Mouse (Mus musculus): ENCODE measurements around the gene Tmem259. TPM values are rescaled to one million over a fixed set of nuclear protein-coding genes. Genes with fewer than 3 reads are reported as not detected.

The Tmem259 gene
- 7.3 and 9.0 TPM in 2 replicates for polyA plus RNA-seq (2015; fragmentation: Nextera tagmentation; extraction: Ambion mirVana)

GRCm38 (mm10) chr10:79984195-79984816 lies at the start of gene Tmem259:
Gene Tmem259, minus strand, starts transcription at chr10:79984330.
- peak within 1 kb of the TSS; percentile 98 for H3K27ac ChIP-seq (ENCODE audit: low read length)
- peak within 1 kb of the TSS; percentile 96 for H3K9ac ChIP-seq (ENCODE audit: low read length)
- peak within 1 kb of the TSS; percentile 80 for H3K4me3 ChIP-seq (ENCODE audit: low read length)
- under 1% methylated on average over 45 of the region's 49 CpGs for WGBS
- peak; percentile 65 for ATAC-seq (ENCODE audit: low read depth)
- H3K9me3 ChIP-seq (ENCODE audit: control insufficient read depth, low read length) = no peaks in the 10 kb centered on the region
- H3K4me2 ChIP-seq (ENCODE audit: low read depth, low read length) = peak within 1 kb of the TSS; percentile 95
- no peaks in the 10 kb centered on the region for H3K27me3 ChIP-seq (ENCODE audit: control insufficient read depth, insufficient read depth, low read depth, low read length)
- H3K36me3 ChIP-seq (ENCODE audit: control insufficient read depth, insufficient read depth, low read length) = 0 out of 2 replicates have a peak, but pooled peaks cover 2% of the 10 kb centered on the region
- peaks cover 40% of the 10 kb centered on the region for H3K4me1 ChIP-seq (replicated peaks; ENCODE audit: control insufficient read depth, insufficient read depth, low read length)

- Histone ChIP-seq H3K4me3 (ENCODE audit: low read length) (no peak overlapping the region), H3K4me2 (ENCODE audit: low read depth, low read length) (no peak overlapping the region), H3K27ac (ENCODE audit: low read length) (peak overlapping the region; percentile 10), H3K9me3 (ENCODE audit: control insufficient read depth, low read length) (no peaks in the 10 kb centered on the region), H3K36me3 (ENCODE audit: control insufficient read depth, insufficient read depth, low read length) (peaks cover 27% of the 10 kb centered on the region), H3K9ac (ENCODE audit: low read length) (peak overlapping the region; percentile 35; the same call in 1 of the 2 replicates), H3K4me1 (replicated peaks; ENCODE audit: control insufficient read depth, insufficient read depth, low read length) (peaks cover 24% of the 10 kb centered on the region), H3K27me3 (ENCODE audit: control insufficient read depth, insufficient read depth, low read depth, low read length) (no peaks in the 10 kb centered on the region)
- ATAC-seq (ENCODE audit: low read depth) = peak; percentile 43; the same call in 1 of the 2 replicates
- WGBS = 12% methylated on average over 5 of the region's 5 CpGs
Observed at GRCm38 (mm10) chr10:80032799-80033480, 48.8 kb upstream of the Tmem259 start.

DNA sequence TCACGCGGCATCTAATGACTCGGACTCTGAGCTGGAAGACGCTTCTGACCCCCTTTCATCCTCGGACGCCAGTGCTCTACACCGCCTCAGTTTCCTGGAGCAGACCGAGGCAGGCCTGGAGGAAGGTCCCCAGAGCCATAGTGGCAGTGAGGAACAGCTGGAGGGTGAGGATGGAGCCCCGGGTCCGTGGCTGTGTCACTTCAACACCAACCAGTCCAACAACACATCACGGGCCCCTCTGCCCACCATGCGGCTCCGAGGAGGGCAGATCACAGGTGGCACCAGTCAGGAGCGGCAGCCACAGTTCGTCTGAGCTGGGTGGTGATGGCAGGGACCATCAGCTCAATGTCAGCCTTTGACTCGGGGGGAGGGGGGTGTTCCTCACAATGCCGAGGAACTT lies 46.6 kb upstream of the Tmem259 start:
- H3K4me2 ChIP-seq (ENCODE audit: low read depth, low read length) = no peak overlapping the region
- peaks cover 8% of the 10 kb centered on the region for H3K36me3 ChIP-seq (ENCODE audit: control insufficient read depth, insufficient read depth, low read length)
- H3K9me3 ChIP-seq (ENCODE audit: control insufficient read depth, low read length) = no peaks in the 10 kb centered on the region
- no peak overlapping the region for H3K27ac ChIP-seq (ENCODE audit: low read length)
- no peak overlapping the region for H3K4me3 ChIP-seq (ENCODE audit: low read length)
- H3K9ac ChIP-seq (ENCODE audit: low read length) = no peak overlapping the region
- peaks cover 24% of the 10 kb centered on the region for H3K4me1 ChIP-seq (replicated peaks; ENCODE audit: control insufficient read depth, insufficient read depth, low read length)
- no peaks in the 10 kb centered on the region for H3K27me3 ChIP-seq (ENCODE audit: control insufficient read depth, insufficient read depth, low read depth, low read length)
- ATAC-seq (ENCODE audit: low read depth) = no peak
- 75% methylated on average over 17 of the region's 17 CpGs for whole genome bisulfite sequencing

DNA sequence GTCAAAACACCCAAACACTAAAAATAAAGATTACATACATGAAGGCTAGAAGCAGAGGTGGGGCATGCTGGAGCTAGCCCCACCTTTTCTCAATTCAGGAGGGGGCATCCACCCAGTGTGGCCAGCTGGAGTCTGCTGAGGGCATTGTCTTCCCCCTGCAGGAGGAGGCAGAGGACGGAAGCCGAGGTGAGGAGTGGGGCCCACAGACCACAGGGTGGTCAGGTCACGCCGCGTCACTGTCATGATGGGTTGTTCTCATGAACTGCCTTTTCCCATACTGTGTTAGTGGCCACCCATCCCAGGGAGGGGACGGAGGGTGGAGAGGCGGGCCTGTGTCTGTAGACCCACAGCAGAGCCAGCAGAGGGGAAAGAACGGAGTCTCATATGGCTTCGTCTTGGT lies 46.1 kb upstream of the Tmem259 start:
- Histone ChIP-seq H3K9ac (ENCODE audit: low read length) (no peak overlapping the region), H3K4me1 (replicated peaks; ENCODE audit: control insufficient read depth, insufficient read depth, low read length) (peaks cover 27% of the 10 kb centered on the region), H3K36me3 (ENCODE audit: control insufficient read depth, insufficient read depth, low read length) (peaks cover 2% of the 10 kb centered on the region; the same call in 1 of the 2 replicates), H3K9me3 (ENCODE audit: control insufficient read depth, low read length) (no peaks in the 10 kb centered on the region), H3K27me3 (ENCODE audit: control insufficient read depth, insufficient read depth, low read depth, low read length) (no peaks in the 10 kb centered on the region), H3K4me2 (ENCODE audit: low read depth, low read length) (no peak overlapping the region), H3K27ac (ENCODE audit: low read length) (no peak overlapping the region), H3K4me3 (ENCODE audit: low read length) (no peak overlapping the region)
- 83% methylated on average over 9 of the region's 9 CpGs for WGBS
- ATAC-seq (ENCODE audit: low read depth) = no peak

DNA sequence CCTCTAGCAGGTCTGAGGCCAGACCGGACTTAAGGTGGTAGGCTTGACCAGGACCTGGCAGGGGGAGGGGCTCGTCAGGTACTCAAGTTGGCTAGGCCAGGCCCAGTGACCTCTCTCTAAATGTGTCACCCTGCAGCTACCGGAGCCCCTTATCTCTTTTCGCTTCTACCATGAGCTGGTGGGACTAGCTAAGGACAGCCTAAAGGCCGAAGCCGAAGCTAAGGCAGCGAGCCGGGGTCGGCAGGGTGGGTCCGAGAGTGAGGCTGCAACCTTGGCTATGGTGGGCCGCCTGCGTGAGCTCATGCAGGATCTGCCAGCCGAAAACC lies 44.4 kb upstream of the Tmem259 start:
- Histone ChIP-seq H3K4me2 (ENCODE audit: low read depth, low read length) (no peak overlapping the region), H3K9me3 (ENCODE audit: control insufficient read depth, low read length) (no peaks in the 10 kb centered on the region), H3K27me3 (ENCODE audit: control insufficient read depth, insufficient read depth, low read depth, low read length) (no peaks in the 10 kb centered on the region), H3K4me1 (replicated peaks; ENCODE audit: control insufficient read depth, insufficient read depth, low read length) (peaks cover 19% of the 10 kb centered on the region), H3K9ac (ENCODE audit: low read length) (no peak overlapping the region), H3K36me3 (ENCODE audit: control insufficient read depth, insufficient read depth, low read length) (0 out of 2 replicates have a peak, but pooled peaks cover 2% of the 10 kb centered on the region), H3K4me3 (ENCODE audit: low read length) (no peak overlapping the region), H3K27ac (ENCODE audit: low read length) (no peak overlapping the region)
- 86% methylated on average over 13 of the region's 13 CpGs for WGBS
- ATAC-seq (ENCODE audit: low read depth) = no peak

GRCm38 (mm10) chr10:80027681-80028520 lies 43.8 kb upstream of the Tmem259 start:
- 71% methylated on average over 20 of the region's 20 CpGs for WGBS
- H3K27me3 ChIP-seq (ENCODE audit: control insufficient read depth, insufficient read depth, low read depth, low read length) = no peaks in the 10 kb centered on the region
- H3K9me3 ChIP-seq (ENCODE audit: control insufficient read depth, low read length) = no peaks in the 10 kb centered on the region
- peaks cover 13% of the 10 kb centered on the region for H3K4me1 ChIP-seq (replicated peaks; ENCODE audit: control insufficient read depth, insufficient read depth, low read length)
- no peak overlapping the region for H3K27ac ChIP-seq (ENCODE audit: low read length)
- H3K9ac ChIP-seq (ENCODE audit: low read length) = no peak overlapping the region
- no peak overlapping the region for H3K4me2 ChIP-seq (ENCODE audit: low read depth, low read length)
- peak; percentile 8; the same call in 1 of the 2 replicates for ATAC-seq (ENCODE audit: low read depth)
- H3K36me3 ChIP-seq (ENCODE audit: control insufficient read depth, insufficient read depth, low read length) = 0 out of 2 replicates have a peak, but pooled peaks cover 2% of the 10 kb centered on the region
- no peak overlapping the region for H3K4me3 ChIP-seq (ENCODE audit: low read length)

DNA sequence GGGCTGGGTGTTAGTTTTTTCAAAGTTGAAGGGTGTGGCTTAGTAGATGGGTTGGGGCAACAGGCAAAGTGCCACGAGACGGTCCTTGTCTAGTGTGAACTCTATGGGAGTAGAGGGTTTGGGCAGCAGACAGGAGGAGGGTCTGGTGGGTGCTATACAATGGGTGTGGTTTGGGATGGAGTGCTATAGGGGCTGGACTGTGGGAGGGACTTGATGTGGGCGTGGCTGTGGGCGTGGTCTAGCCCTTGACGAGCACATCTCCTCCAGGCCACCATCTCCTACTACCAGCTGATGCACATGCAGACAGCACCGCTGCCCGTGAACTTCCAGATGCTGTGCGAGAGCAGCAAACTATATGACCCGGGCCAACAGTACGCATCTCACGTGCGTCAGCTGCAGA lies 41.8 kb upstream of the Tmem259 start:
- Histone ChIP-seq H3K27me3 (ENCODE audit: control insufficient read depth, insufficient read depth, low read depth, low read length) (no peaks in the 10 kb centered on the region), H3K9me3 (ENCODE audit: control insufficient read depth, low read length) (no peaks in the 10 kb centered on the region), H3K4me2 (ENCODE audit: low read depth, low read length) (no peak overlapping the region), H3K4me3 (ENCODE audit: low read length) (no peak overlapping the region), H3K4me1 (replicated peaks; ENCODE audit: control insufficient read depth, insufficient read depth, low read length) (peaks cover 6% of the 10 kb centered on the region; the same call in 1 of the 2 replicates), H3K36me3 (ENCODE audit: control insufficient read depth, insufficient read depth, low read length) (0 out of 2 replicates have a peak, but pooled peaks cover 2% of the 10 kb centered on the region), H3K27ac (ENCODE audit: low read length) (no peak overlapping the region), H3K9ac (ENCODE audit: low read length) (no peak overlapping the region)
- ATAC-seq (ENCODE audit: low read depth) = peak; percentile 22; the same call in 1 of the 2 replicates
- 63% methylated on average over 12 of the region's 12 CpGs for WGBS

GRCm38 (mm10) chr10:80025463-80025862 lies 41.3 kb upstream of the Tmem259 start:
- H3K4me1 ChIP-seq (replicated peaks; ENCODE audit: control insufficient read depth, insufficient read depth, low read length) = peaks cover 9% of the 10 kb centered on the region; the same call in 1 of the 2 replicates
- no peak overlapping the region for H3K4me2 ChIP-seq (ENCODE audit: low read depth, low read length)
- H3K9me3 ChIP-seq (ENCODE audit: control insufficient read depth, low read length) = no peaks in the 10 kb centered on the region
- H3K36me3 ChIP-seq (ENCODE audit: control insufficient read depth, insufficient read depth, low read length) = 0 out of 2 replicates have a peak, but pooled peaks cover 2% of the 10 kb centered on the region
- no peak overlapping the region for H3K4me3 ChIP-seq (ENCODE audit: low read length)
- no peaks in the 10 kb centered on the region for H3K27me3 ChIP-seq (ENCODE audit: control insufficient read depth, insufficient read depth, low read depth, low read length)
- no peak for ATAC-seq (ENCODE audit: low read depth)
- H3K27ac ChIP-seq (ENCODE audit: low read length) = no peak overlapping the region
- 75% methylated on average over 10 of the region's 10 CpGs for WGBS
- H3K9ac ChIP-seq (ENCODE audit: low read length) = no peak overlapping the region

DNA sequence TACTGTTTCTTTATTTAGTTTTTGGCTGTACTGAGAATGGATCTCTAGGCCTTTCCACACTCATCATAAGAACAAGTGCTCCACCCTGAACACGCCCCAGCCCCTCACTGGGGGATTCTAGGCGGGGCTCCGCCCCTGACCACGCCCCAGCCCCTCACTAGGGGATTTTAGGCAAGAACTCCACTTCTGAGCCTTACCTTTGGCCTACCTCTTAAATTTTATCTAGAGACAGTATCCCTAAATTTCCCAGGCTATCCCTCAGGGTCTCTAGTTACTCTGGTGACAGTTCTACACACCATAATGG lies 40.9 kb upstream of the Tmem259 start:
- no peak overlapping the region for H3K27ac ChIP-seq (ENCODE audit: low read length)
- no peak overlapping the region for H3K9ac ChIP-seq (ENCODE audit: low read length)
- 0 out of 2 replicates have a peak, but pooled peaks cover under 1% of the 10 kb centered on the region for H3K36me3 ChIP-seq (ENCODE audit: control insufficient read depth, insufficient read depth, low read length)
- H3K9me3 ChIP-seq (ENCODE audit: control insufficient read depth, low read length) = no peaks in the 10 kb centered on the region
- H3K4me3 ChIP-seq (ENCODE audit: low read length) = no peak overlapping the region
- WGBS = 60% methylated on average over 4 of the region's 4 CpGs
- peaks cover 10% of the 10 kb centered on the region; the same call in 1 of the 2 replicates for H3K4me1 ChIP-seq (replicated peaks; ENCODE audit: control insufficient read depth, insufficient read depth, low read length)
- no peaks in the 10 kb centered on the region for H3K27me3 ChIP-seq (ENCODE audit: control insufficient read depth, insufficient read depth, low read depth, low read length)
- no peak overlapping the region for H3K4me2 ChIP-seq (ENCODE audit: low read depth, low read length)
- no peak for ATAC-seq (ENCODE audit: low read depth)
